Mouse (Mus musculus): ENCODE measurements around the gene Gm49395. TPM values are rescaled to one million over a fixed set of nuclear protein-coding genes. Genes with fewer than 3 reads are reported as not detected.

Gm49395 gene
- total RNA-seq, 1 experiment from 2014 or later = not detected

- ATAC-seq (ENCODE audit: extremely low read depth, insufficient number of reproducible peaks, low FRiP score, poor library complexity, severe bottlenecking) = no peak
Observed at GRCm38 (mm10) chr13:115072386-115072785, 29.3 kb downstream of the Gm49395 start.

DNA sequence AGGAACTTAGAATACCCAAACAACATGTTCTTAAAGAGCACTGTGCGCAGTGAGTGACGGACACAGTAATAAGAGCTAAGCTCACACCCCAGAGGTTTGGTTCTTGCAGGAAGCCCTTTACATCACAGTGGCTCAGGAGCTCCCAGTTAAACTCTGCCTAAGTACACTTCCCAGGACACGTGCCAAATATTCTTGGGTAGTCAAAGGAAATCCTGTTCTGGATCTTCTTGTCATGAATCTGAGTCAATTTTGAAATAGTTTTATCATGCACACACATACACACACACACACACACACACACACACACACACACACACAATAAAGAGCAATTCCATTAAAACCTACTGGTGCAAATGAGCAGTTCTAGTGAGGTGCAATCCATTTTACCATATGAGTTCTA, 30.3 kb downstream of the Gm49395 start:
- ATAC-seq (ENCODE audit: extremely low read depth, insufficient number of reproducible peaks, low FRiP score, poor library complexity, severe bottlenecking) = no peak

DNA sequence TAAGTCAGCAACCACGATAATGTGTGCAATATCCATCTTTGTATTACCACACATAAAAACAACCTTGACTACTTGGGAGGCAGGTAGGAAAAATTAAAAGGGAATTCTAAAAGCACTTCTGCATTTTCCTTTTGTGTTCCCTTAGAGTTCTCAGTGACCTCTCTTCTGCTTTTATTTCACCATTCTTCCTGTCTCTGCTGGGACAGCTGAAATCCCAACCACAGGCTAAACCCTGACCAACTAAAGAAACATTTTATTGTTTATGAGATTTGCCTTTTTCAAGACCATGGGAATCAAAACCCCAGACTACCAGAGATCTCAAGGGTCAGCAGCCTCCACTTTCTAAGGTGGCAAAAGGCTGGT, 33.8 kb downstream of the Gm49395 start:
- ATAC-seq (ENCODE audit: extremely low read depth, insufficient number of reproducible peaks, low FRiP score, poor library complexity, severe bottlenecking) = no peak

DNA sequence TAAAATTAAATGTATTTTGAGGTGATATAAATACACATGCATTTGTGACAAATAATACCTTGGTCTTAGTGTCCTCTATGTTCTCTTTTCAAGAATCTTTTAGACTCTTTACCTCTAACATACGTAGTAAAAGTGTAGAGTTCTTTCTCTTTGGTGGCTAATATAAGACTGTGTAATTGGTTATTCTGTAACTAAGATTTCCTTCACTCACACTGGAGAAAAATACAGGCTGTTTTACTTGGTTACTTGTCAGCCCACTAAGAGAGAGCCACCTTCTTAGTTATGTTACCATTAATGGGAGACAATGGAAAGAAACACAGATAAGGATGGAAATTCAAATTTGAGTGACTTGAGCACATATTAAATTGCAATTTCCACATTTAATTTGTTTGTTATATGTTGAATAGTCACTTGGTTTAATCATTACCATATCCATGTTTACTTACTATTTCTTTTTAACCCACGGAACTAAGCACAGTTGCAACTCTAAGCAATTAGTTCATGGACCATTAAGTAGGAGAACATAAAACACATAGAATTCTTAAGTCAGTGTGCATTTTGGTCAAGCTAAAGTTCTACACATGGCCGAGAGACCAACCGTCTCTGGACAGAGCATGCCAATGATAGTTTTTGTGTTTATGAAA, 34.3 kb downstream of the Gm49395 start:
- no peak for ATAC-seq (ENCODE audit: extremely low read depth, insufficient number of reproducible peaks, low FRiP score, poor library complexity, severe bottlenecking)

GRCm38 (mm10) chr13:115057555-115057954, 44.2 kb downstream of the Gm49395 start:
- no peak for ATAC-seq (ENCODE audit: extremely low read depth, insufficient number of reproducible peaks, low FRiP score, poor library complexity, severe bottlenecking)

GRCm38 (mm10) chr13:115054783-115055182, 46.9 kb downstream of the Gm49395 start:
- ATAC-seq (ENCODE audit: extremely low read depth, insufficient number of reproducible peaks, low FRiP score, poor library complexity, severe bottlenecking) = no peak

GRCm38 (mm10) chr13:115052568-115052967, 49.2 kb downstream of the Gm49395 start:
- ATAC-seq (ENCODE audit: extremely low read depth, insufficient number of reproducible peaks, low FRiP score, poor library complexity, severe bottlenecking) = no peak

- ATAC-seq (ENCODE audit: extremely low read depth, insufficient number of reproducible peaks, low FRiP score, poor library complexity, severe bottlenecking) = no peak
Observed at GRCm38 (mm10) chr13:115050660-115051559, 50.8 kb downstream of the Gm49395 start.

DNA sequence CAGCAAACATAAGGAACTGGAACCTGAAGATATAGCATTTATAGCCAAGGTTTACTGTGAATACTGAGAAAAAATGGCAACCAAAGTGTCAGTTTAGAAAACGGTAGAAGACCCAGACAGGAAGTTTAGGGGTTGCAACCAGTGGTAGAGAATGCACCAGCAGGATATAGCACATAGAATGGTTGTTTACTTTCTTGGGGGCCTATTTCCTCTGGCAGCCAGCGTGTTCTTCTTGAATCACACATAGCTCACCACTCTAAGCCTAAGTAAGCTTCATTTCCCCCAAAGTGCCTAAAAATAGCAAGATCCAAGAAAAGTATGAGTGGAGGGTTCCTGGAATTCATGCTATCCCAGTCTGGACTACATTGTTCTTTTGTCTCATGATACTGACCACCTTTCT, 59.1 kb downstream of the Gm49395 start:
- no peak for ATAC-seq (ENCODE audit: extremely low read depth, insufficient number of reproducible peaks, low FRiP score, poor library complexity, severe bottlenecking)

- no peak for ATAC-seq (ENCODE audit: extremely low read depth, insufficient number of reproducible peaks, low FRiP score, poor library complexity, severe bottlenecking)
Observed at GRCm38 (mm10) chr13:115037304-115037703, 64.4 kb downstream of the Gm49395 start.

GRCm38 (mm10) chr13:115035387-115035786, 66.3 kb downstream of the Gm49395 start:
- no peak for ATAC-seq (ENCODE audit: extremely low read depth, insufficient number of reproducible peaks, low FRiP score, poor library complexity, severe bottlenecking)

DNA sequence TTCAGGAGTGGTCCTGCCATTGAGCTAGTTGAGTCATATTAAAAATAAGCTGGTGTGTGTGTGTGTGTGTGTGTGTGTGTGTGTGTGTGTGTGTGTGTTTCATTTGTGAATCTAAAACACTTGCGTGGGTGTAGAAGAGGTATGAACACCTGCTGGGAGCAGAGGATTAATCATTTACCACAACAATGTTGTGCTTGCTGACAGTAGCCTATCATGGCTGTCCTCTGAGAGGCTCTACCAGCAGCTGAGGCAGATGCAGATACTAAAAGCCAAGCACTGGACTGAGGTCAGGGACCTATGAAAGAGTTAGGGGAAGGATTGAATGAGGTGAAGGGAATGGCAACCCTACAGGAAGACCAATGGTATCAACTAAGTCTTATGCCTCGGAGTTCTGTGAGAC, 68.6 kb downstream of the Gm49395 start:
- no peak for ATAC-seq (ENCODE audit: extremely low read depth, insufficient number of reproducible peaks, low FRiP score, poor library complexity, severe bottlenecking)

- ATAC-seq (ENCODE audit: extremely low read depth, insufficient number of reproducible peaks, low FRiP score, poor library complexity, severe bottlenecking) = no peak
Observed at GRCm38 (mm10) chr13:115031177-115032000, 70.3 kb downstream of the Gm49395 start.

GRCm38 (mm10) chr13:115025394-115025793, 76.3 kb downstream of the Gm49395 start:
- no peak for ATAC-seq (ENCODE audit: extremely low read depth, insufficient number of reproducible peaks, low FRiP score, poor library complexity, severe bottlenecking)

GRCm38 (mm10) chr13:115022117-115022787, 79.5 kb downstream of the Gm49395 start:
- no peak for ATAC-seq (ENCODE audit: extremely low read depth, insufficient number of reproducible peaks, low FRiP score, poor library complexity, severe bottlenecking)

DNA sequence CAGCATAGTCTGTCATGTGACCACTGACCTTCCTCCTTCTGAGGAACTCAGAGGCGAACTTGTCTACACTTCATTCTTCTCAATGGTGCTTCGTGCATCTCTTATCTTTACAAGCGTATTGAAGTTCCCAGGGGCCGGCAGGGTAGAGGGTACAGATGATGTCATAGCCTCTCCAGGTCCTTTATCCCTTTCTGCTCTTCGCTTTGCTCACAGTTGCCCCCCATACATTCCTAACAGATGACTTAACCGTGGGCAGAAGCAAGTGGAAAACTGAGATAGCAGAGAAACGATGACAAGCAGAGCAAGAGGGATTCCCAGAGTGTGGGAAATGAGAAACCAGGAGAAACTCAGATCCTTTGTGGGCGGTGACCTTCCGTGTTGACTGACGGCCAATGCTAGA, 80.3 kb downstream of the Gm49395 start:
- ATAC-seq (ENCODE audit: extremely low read depth, insufficient number of reproducible peaks, low FRiP score, poor library complexity, severe bottlenecking) = no peak

GRCm38 (mm10) chr13:115020727-115021126, 81.0 kb downstream of the Gm49395 start:
- no peak for ATAC-seq (ENCODE audit: extremely low read depth, insufficient number of reproducible peaks, low FRiP score, poor library complexity, severe bottlenecking)

DNA sequence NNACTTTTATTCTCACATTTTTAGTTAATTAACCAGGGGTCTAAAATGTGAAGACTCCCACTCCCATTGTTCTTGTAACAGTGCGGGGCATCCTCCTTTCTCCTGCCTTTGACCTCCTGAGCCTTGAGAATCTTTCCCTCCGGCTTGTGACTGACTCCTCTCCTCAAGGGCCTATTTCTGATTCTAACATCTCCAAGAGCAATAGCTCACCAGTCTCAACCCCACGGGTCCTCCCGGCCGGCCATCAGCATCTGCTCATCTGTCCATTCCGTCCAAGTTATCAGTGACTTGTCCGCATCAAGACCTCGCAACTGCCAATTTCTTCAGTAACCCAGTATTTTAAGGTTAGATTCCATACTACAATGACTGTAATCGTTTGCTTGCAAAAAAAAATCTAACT, 84.2 kb downstream of the Gm49395 start:
- ATAC-seq (ENCODE audit: extremely low read depth, insufficient number of reproducible peaks, low FRiP score, poor library complexity, severe bottlenecking) = no peak

GRCm38 (mm10) chr13:115011547-115011946, 90.2 kb downstream of the Gm49395 start:
- ATAC-seq (ENCODE audit: extremely low read depth, insufficient number of reproducible peaks, low FRiP score, poor library complexity, severe bottlenecking) = no peak
